Mouse (Mus musculus): ENCODE measurements around the gene Angptl6. TPM values are rescaled to one million over a fixed set of nuclear protein-coding genes. Genes with fewer than 3 reads are reported as not detected.
"Not testable (repeated sequence)": the region's sequence is repeated elsewhere in the genome, so short reads cannot be mapped to it uniquely, and the experiment has no call there.

Gene Angptl6
- polyA plus RNA-seq, 1 experiment from 2014 or later = 2.8 TPM

DNA sequence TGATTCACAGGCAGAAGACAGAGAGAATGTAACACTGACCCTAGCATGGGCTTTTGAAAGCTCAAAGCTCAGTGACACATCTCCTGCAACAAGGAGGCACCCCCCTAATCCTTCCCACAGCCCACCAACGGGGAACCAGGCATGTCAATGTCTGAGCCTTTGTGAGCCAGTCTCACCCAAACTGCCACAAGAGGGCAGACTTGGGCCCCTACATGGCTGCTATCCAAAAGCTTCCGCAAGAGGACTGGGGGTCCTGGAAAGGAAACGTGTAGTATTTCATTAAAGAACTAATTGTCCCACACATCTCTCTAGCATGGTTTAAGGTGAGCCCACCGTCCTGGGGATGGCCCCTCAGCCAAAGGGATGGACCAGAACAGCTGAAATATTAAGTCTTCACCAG, 17.7 kb downstream of the Angptl6 start:
- no peaks in the 10 kb centered on the region for H3K9me3 ChIP-seq (replicated peaks)
- H3K4me1 ChIP-seq = no peaks in the 10 kb centered on the region
- no peak for ATAC-seq (replicated peaks; ENCODE audit: low FRiP score)
- 9% methylated on average over 4 of the region's 4 CpGs for WGBS
- no peaks in the 10 kb centered on the region for H3K36me3 ChIP-seq
- no peak overlapping the region for H3K27ac ChIP-seq
- H3K9ac ChIP-seq = no peak overlapping the region
- H3K4me3 ChIP-seq (replicated peaks) = no peak overlapping the region
- 0 out of 2 replicates have a peak, but pooled peaks cover 3% of the 10 kb centered on the region for H3K27me3 ChIP-seq
- H3K4me2 ChIP-seq = no peak overlapping the region

DNA sequence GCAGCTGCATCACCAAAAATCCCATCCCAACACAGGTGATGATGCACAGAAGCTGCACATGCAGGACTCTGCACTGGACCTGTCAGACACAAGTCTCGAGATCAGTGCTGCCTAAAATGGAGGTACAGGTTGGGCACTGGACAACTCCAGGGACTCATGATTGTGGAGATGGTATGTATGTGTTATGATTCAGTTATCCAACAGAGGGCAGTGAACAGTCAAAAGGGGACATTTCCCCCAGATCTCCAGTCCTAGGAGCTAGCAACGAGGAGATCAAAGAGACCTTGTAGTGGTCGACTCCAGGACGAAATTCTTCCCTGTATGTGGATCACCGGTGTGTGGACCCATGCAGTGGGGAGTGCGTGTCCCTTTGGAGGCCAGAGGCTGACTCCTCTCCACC, 19.6 kb downstream of the Angptl6 start:
- no peak for ATAC-seq (replicated peaks; ENCODE audit: low FRiP score)
- 43% methylated on average over 6 of the region's 6 CpGs for WGBS

GRCm38 (mm10) chr9:20857131-20857530, 22.4 kb downstream of the Angptl6 start:
- Histone ChIP-seq H3K9me3 (replicated peaks) (no peaks in the 10 kb centered on the region), H3K27ac (no peak overlapping the region), H3K36me3 (no peaks in the 10 kb centered on the region), H3K27me3 (no peaks in the 10 kb centered on the region), H3K4me2 (no peak overlapping the region), H3K4me1 (no peaks in the 10 kb centered on the region), H3K4me3 (replicated peaks) (no peak overlapping the region), H3K9ac (no peak overlapping the region)
- WGBS = 8% methylated on average over 6 of the region's 6 CpGs
- ATAC-seq (replicated peaks; ENCODE audit: low FRiP score) = no peak

More for the DNA sequence above, 19.6 kb downstream of the Angptl6 start:
- Histone ChIP-seq H3K27me3 (no peaks in the 10 kb centered on the region), H3K27ac (no peak overlapping the region), H3K4me2 (no peak overlapping the region), H3K36me3 (no peaks in the 10 kb centered on the region), H3K9me3 (replicated peaks) (no peaks in the 10 kb centered on the region), H3K4me1 (no peaks in the 10 kb centered on the region), H3K4me3 (replicated peaks) (no peak overlapping the region), H3K9ac (no peak overlapping the region)

DNA sequence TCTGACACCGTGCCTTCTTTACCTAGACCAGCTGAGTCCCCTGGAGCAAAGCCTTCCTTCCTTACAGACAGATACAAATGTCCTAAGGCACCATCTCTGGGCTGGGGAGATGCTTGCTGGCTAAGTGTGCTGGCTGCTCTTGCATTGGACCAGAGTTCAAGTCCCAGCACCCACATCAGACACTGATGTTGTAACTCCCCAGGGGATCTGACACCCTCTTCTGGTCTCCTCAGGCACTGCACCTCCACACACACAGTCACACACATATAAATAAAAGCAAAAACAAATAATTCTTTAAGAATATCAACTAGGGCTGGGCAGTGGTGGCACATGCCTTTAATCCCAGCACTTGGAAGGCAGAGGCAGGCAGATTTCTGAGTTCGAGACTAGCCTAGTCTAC, 29.3 kb downstream of the Angptl6 start:
- no peaks in the 10 kb centered on the region for H3K9me3 ChIP-seq (replicated peaks)
- no peak overlapping the region for H3K9ac ChIP-seq
- no peaks in the 10 kb centered on the region for H3K4me1 ChIP-seq
- ATAC-seq (replicated peaks; ENCODE audit: low FRiP score) = no peak
- H3K36me3 ChIP-seq = no peaks in the 10 kb centered on the region
- no peak overlapping the region for H3K4me2 ChIP-seq
- no peaks in the 10 kb centered on the region for H3K27me3 ChIP-seq
- H3K4me3 ChIP-seq (replicated peaks) = no peak overlapping the region
- WGBS = 93% methylated on average over 2 of the region's 2 CpGs
- H3K27ac ChIP-seq = no peak overlapping the region

GRCm38 (mm10) chr9:20842670-20843069, 36.9 kb downstream of the Angptl6 start:
- 26% methylated on average over 2 of the region's 2 CpGs for WGBS
- Histone ChIP-seq H3K36me3 (no peaks in the 10 kb centered on the region), H3K9ac (no peak overlapping the region), H3K4me2 (no peak overlapping the region), H3K4me3 (replicated peaks) (no peak overlapping the region), H3K4me1 (no peaks in the 10 kb centered on the region), H3K27ac (no peak overlapping the region), H3K27me3 (no peaks in the 10 kb centered on the region), H3K9me3 (replicated peaks) (no peaks in the 10 kb centered on the region)
- no peak for ATAC-seq (replicated peaks; ENCODE audit: low FRiP score)

- Histone ChIP-seq H3K36me3 (no peaks in the 10 kb centered on the region), H3K4me1 (no peaks in the 10 kb centered on the region), H3K4me3 (replicated peaks) (no peak overlapping the region), H3K9ac (no peak overlapping the region), H3K27ac (no peak overlapping the region), H3K27me3 (no peaks in the 10 kb centered on the region), H3K4me2 (no peak overlapping the region), H3K9me3 (replicated peaks) (no peaks in the 10 kb centered on the region)
- WGBS = 62% methylated on average over 4 of the region's 4 CpGs
- ATAC-seq (replicated peaks; ENCODE audit: low FRiP score) = no peak
Observed at GRCm38 (mm10) chr9:20842211-20842610, 37.3 kb downstream of the Angptl6 start.

DNA sequence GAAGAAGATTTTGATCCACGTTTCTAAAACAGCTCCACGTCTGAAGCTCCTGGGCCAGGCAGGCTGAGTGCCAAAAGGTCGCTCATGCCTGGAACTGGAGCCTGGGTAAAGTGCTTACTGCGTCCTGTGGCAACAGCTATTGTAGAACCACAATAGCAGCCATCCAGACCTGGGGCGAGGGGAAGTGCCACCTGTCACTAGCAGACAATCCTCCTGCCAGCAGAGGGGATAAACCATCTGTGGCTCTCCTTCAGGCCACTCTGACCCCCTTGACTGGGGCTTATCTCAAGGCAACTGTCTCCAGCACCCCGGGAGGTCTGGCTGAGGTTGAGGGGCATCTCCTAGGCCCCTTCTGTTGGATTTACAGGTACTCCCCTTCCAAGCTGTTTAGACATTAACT, 40.6 kb downstream of the Angptl6 start:
- Histone ChIP-seq H3K9ac (no peak overlapping the region), H3K27ac (no peak overlapping the region), H3K4me2 (no peak overlapping the region), H3K27me3 (0 out of 2 replicates have a peak, but pooled peaks cover 2% of the 10 kb centered on the region), H3K4me3 (replicated peaks) (no peak overlapping the region), H3K4me1 (no peaks in the 10 kb centered on the region), H3K9me3 (replicated peaks) (no peaks in the 10 kb centered on the region), H3K36me3 (no peaks in the 10 kb centered on the region)
- ATAC-seq (replicated peaks; ENCODE audit: low FRiP score) = no peak
- 57% methylated on average over 6 of the region's 6 CpGs for WGBS

GRCm38 (mm10) chr9:20837184-20837947, 42.2 kb downstream of the Angptl6 start:
- Histone ChIP-seq H3K27me3 (peaks cover 2% of the 10 kb centered on the region; the same call in 1 of the 2 replicates), H3K9ac (no peak overlapping the region), H3K4me3 (replicated peaks) (no peak overlapping the region), H3K27ac (no peak overlapping the region), H3K9me3 (replicated peaks) (no peaks in the 10 kb centered on the region), H3K36me3 (no peaks in the 10 kb centered on the region), H3K4me2 (no peak overlapping the region), H3K4me1 (no peaks in the 10 kb centered on the region)
- WGBS = 79% methylated on average over 9 of the region's 9 CpGs
- ATAC-seq (replicated peaks; ENCODE audit: low FRiP score) = no peak

DNA sequence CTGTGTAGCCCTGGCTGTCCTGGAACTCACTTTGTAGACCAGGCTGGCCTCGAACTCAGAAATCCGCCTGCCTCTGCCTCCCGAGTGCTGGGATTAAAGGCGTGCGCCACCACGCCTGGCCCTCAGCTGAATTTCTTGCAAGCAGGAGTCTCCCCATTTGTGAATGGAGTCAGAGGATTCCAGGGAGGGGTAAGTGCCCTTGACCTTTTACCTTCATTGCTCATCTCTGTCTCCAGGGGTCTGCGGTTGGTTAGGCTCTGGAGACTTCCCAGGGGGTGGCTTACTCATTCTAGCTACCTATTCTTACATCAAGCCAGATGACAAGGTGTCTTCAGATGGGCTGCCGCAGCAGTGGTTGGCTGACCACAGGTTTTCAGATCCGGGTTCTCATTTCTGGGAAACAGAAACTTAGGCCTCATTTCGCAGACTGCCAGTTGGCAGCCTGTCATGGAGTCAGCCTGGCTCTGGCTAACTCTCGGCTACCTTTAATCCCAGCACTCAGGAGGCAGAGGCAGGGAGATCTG, 44.0 kb downstream of the Angptl6 start:
- not testable (repeated sequence) for H3K27ac ChIP-seq; H3K9ac ChIP-seq; H3K9me3 ChIP-seq (replicated peaks); H3K27me3 ChIP-seq; H3K4me1 ChIP-seq; ATAC-seq (replicated peaks; ENCODE audit: low FRiP score); H3K36me3 ChIP-seq; H3K4me3 ChIP-seq (replicated peaks); H3K4me2 ChIP-seq
- 85% methylated on average over 11 of the region's 11 CpGs for WGBS

DNA sequence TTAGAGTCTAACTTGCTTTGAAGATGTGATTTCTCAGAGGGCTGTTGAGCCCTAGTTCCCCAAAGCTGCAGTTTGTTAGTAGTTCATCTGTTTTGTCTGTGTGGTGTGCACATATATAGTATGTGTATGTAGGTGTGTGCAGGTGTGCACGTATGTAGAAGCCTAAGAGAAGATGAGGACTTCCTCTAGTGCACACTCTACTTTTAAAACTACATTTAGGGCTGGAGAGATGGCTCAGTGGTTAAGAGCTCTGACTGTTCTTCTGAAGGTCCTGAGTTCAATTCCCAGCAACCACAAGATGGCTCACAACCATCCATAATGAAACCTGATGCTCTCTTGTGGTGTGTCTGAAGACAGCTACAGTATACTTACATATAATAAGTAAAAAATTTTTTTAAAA, 44.6 kb downstream of the Angptl6 start:
- WGBS = 66% methylated on average over 1 of the region's 1 CpGs
- Histone ChIP-seq H3K27ac (no peak overlapping the region), H3K4me3 (replicated peaks) (no peak overlapping the region), H3K4me1 (peaks cover 5% of the 10 kb centered on the region), H3K36me3 (no peaks in the 10 kb centered on the region), H3K27me3 (peaks cover 5% of the 10 kb centered on the region; the same call in 1 of the 2 replicates), H3K9ac (no peak overlapping the region), H3K9me3 (replicated peaks) (no peaks in the 10 kb centered on the region), H3K4me2 (no peak overlapping the region)
- ATAC-seq (replicated peaks; ENCODE audit: low FRiP score) = no peak

- no peaks in the 10 kb centered on the region for H3K36me3 ChIP-seq
- H3K4me2 ChIP-seq = peak overlapping the region; percentile 32; the same call in 1 of the 2 replicates
- H3K4me3 ChIP-seq (replicated peaks) = no peak overlapping the region
- 15% methylated on average over 19 of the region's 19 CpGs for WGBS
- H3K27ac ChIP-seq = 0 out of 2 replicates have a peak overlapping the region, but pooled peaks have one; percentile 27
- peaks cover 5% of the 10 kb centered on the region for H3K4me1 ChIP-seq
- peak; percentile 88 for ATAC-seq (replicated peaks; ENCODE audit: low FRiP score)
- H3K27me3 ChIP-seq = peaks cover 7% of the 10 kb centered on the region; the same call in 1 of the 2 replicates
- no peaks in the 10 kb centered on the region for H3K9me3 ChIP-seq (replicated peaks)
- no peak overlapping the region for H3K9ac ChIP-seq
Observed at GRCm38 (mm10) chr9:20830901-20831643, 48.5 kb downstream of the Angptl6 start.

- ATAC-seq (replicated peaks; ENCODE audit: low FRiP score) = no peak
- no peaks in the 10 kb centered on the region for H3K9me3 ChIP-seq (replicated peaks)
- no peak overlapping the region for H3K4me2 ChIP-seq
- H3K9ac ChIP-seq = no peak overlapping the region
- WGBS = 87% methylated on average over 1 of the region's 1 CpGs
- peaks cover 5% of the 10 kb centered on the region for H3K4me1 ChIP-seq
- H3K36me3 ChIP-seq = no peaks in the 10 kb centered on the region
- no peak overlapping the region for H3K27ac ChIP-seq
- H3K4me3 ChIP-seq (replicated peaks) = no peak overlapping the region
- H3K27me3 ChIP-seq = peaks cover 5% of the 10 kb centered on the region; the same call in 1 of the 2 replicates
Observed at GRCm38 (mm10) chr9:20828127-20828526, 51.4 kb downstream of the Angptl6 start.

Measured in kidney, embryonic 15.5 days (tissue).